Mouse (Mus musculus) lung, adult 2 months (tissue): ENCODE measurements around the gene 9530003J23Rik.

Experiments used
- CTCF ChIP-seq: fragments of 200-500 bp; IDR thresholded peaks from 2 replicates; pipeline ENCODE4 v1.5.1; 2011; ENCODE audit warnings: mild to moderate bottlenecking, low read length, control low read depth; ENCODE audit not compliant: insufficient read depth
- POLR2A ChIP-seq: fragments of 200-500 bp; IDR thresholded peaks from 2 replicates; pipeline ENCODE4 v1.6.1; 2011; ENCODE audit warnings: low read depth, mild to moderate bottlenecking, control low read depth, low read length, borderline replicate concordance; ENCODE audit errors: extremely low read depth

GRCm38 (mm10) chr10:117283871-117284577 lies 45.5 kb upstream of the 9530003J23Rik start:
- TF ChIP-seq CTCF (no peak), POLR2A (no peak)
